9 mouse cellular contexts compared by ENCODE assay signal in the genomic region with DNA sequence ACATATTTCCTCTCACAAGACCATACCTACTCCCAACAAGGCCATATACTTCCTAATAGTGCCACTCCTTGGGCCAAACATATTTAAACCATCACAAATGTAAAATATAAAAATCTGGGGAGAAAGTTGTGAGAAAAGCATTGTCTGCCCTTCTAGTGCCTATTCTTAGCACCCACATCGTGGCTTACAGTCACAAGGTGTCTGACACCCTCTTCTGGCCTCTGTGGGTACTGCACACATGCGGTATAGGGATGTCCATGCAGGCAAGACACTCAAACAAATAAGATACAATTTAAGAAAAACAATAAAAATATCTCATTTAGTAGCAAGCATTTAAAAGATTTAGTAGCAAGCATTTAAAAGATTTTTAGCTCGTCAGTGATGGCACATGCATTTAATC. TPM values are rescaled to one million over a fixed set of nuclear protein-coding genes. Genes with fewer than 3 reads are reported as not detected.
DNase-seq lines count a peak whose midpoint lies in the region; ATAC-seq and TF ChIP-seq lines count a peak whose summit lies in the region.
"Had no signal": no experiment of that assay in that cellular context is flagged by ENCODE, and none has a peak within 500 bp of the region (broad histone marks: within the 10 kb centered on the region; RNA-seq: fewer than 3 reads in every experiment).

No protein-coding gene starts in this region.

- DNase-seq in kidney, adult 18-20 months, result peak; percentile 88
- peak; percentile 74 for DNase-seq in brain, embryonic 14.5 days (ENCODE audit: low read depth)
- DNase-seq in heart, postnatal 4 days, result peak; percentile 93
- peak; percentile 65 to 80 for DNase-seq in left cerebral cortex, postnatal 10 days (ENCODE audit: extremely low spot score in 1 of 2, low spot score in 2 of 2)
- peak; percentile 77 for DNase-seq in midbrain, postnatal 0 days (ENCODE audit: low spot score)
- DNase-seq in spleen, postnatal 4 days (ENCODE audit: low spot score in 2 of 2), result peak; percentile 82 to 93

- 49% methylated on average over 3 of the region's 3 CpGs for WGBS in kidney, embryonic 16.5 days
- 51% methylated on average over 3 of the region's 3 CpGs for WGBS in midbrain, postnatal 0 days

- H3K9ac ChIP-seq in kidney, embryonic 16.5 days (replicated peaks; ENCODE audit: low read length), result no peak overlapping the region
- H3K9ac ChIP-seq in midbrain, postnatal 0 days (replicated peaks; ENCODE audit: low read length, poor library complexity, severe bottlenecking), result no peak overlapping the region
- H3K9ac ChIP-seq: embryonic facial prominence, embryonic 13.5 days had no signal

- intact Hi-C loops in left cerebral cortex, postnatal 10 days (cut with DNase I), result loop anchor here (5.0 kb wide), 1 partner anchor 57 kb away; no protein-coding TSS in a partner anchor

- peak; percentile 75; the same call in 1 of the 2 replicates for TF ChIP-seq CTCF in brain, embryonic 14.5 days (IDR thresholded peaks at IDR 0.05; ENCODE audit: borderline replicate concordance, extremely low read depth, insufficient read depth, insufficient read length)
- TF ChIP-seq CTCF in midbrain, postnatal 0 days (IDR thresholded peaks at IDR 0.05), result peak; percentile 85

- H3K27ac ChIP-seq in kidney, embryonic 16.5 days (ENCODE audit: low read length), result no peak overlapping the region
- no peak overlapping the region for H3K27ac ChIP-seq in midbrain, postnatal 0 days (ENCODE audit: low read depth, low read length)
- H3K27ac ChIP-seq: embryonic facial prominence, embryonic 13.5 days had no signal

- ATAC-seq in kidney, embryonic 16.5 days (ENCODE audit: low FRiP score, low TSS enrichment), result no peak
- peak; percentile 90 for ATAC-seq in erythroid progenitor cell, adult 5-6 weeks (replicated peaks; ENCODE audit: low FRiP score, poor library complexity, severe bottlenecking)
- no peak for ATAC-seq in midbrain, postnatal 0 days (ENCODE audit: low FRiP score)

- H3K36me3 ChIP-seq in kidney, embryonic 16.5 days (ENCODE audit: insufficient read depth, low read length), result peaks cover 46% of the 10 kb centered on the region
- peaks cover 17% of the 10 kb centered on the region for H3K36me3 ChIP-seq in midbrain, postnatal 0 days (ENCODE audit: insufficient read depth, low read length)

- no peaks in the 10 kb centered on the region for H3K27me3 ChIP-seq in kidney, embryonic 16.5 days (ENCODE audit: insufficient read depth, low read length)
- H3K27me3 ChIP-seq in midbrain, postnatal 0 days (ENCODE audit: insufficient read depth, low read length), result no peaks in the 10 kb centered on the region
- H3K27me3 ChIP-seq: embryonic facial prominence, embryonic 13.5 days had no signal

- H3K4me1 ChIP-seq in kidney, embryonic 16.5 days (ENCODE audit: insufficient read depth, low read length), result no peaks in the 10 kb centered on the region
- H3K4me1 ChIP-seq in midbrain, postnatal 0 days (ENCODE audit: insufficient read depth, low read length), result no peaks in the 10 kb centered on the region
- H3K4me1 ChIP-seq: embryonic facial prominence, embryonic 13.5 days had no signal

- no peaks in the 10 kb centered on the region for H3K9me3 ChIP-seq in kidney, embryonic 16.5 days (ENCODE audit: low read length)
- H3K9me3 ChIP-seq in midbrain, postnatal 0 days (ENCODE audit: low read length), result no peaks in the 10 kb centered on the region
- H3K9me3 ChIP-seq: embryonic facial prominence, embryonic 13.5 days had no signal

- no peak overlapping the region for H3K4me3 ChIP-seq in kidney, embryonic 16.5 days (ENCODE audit: low read length)
- H3K4me3 ChIP-seq in midbrain, postnatal 0 days (ENCODE audit: low read depth, low read length), result no peak overlapping the region
- H3K4me3 ChIP-seq: embryonic facial prominence, embryonic 13.5 days had no signal

- no peak overlapping the region for H3K4me2 ChIP-seq in kidney, embryonic 16.5 days (replicated peaks; ENCODE audit: low read depth, low read length)
- no peak overlapping the region for H3K4me2 ChIP-seq in midbrain, postnatal 0 days (ENCODE audit: low read depth, low read length, poor library complexity, severe bottlenecking)
- H3K4me2 ChIP-seq: embryonic facial prominence, embryonic 13.5 days had no signal

- no peak for TF ChIP-seq POLR2A in brain, embryonic 14.5 days (IDR thresholded peaks at IDR 0.05; ENCODE audit: borderline replicate concordance, extremely low read depth, insufficient read depth, insufficient read length, poor library complexity, severe bottlenecking)

RNA-seq across cellular contexts. Expression of gene Itgb1, which starts 23.8 kb away (rescaled TPM):
- 288 and 305 TPM in 2 replicates for polyA plus RNA-seq in kidney, embryonic 16.5 days (2015; fragmentation: Nextera tagmentation; extraction: Ambion mirVana)
- 58.8 and 74.0 TPM in 2 replicates for polyA plus RNA-seq in brain, embryonic 14.5 days (2012; rRNA removed)
- total RNA-seq in erythroid progenitor cell, adult 5-6 weeks (2015; ENCODE audit: low replicate concordance), result 81.3 and 84.0 TPM in 2 replicates
- 111 and 145 TPM in 2 replicates for total RNA-seq in erythroid progenitor cell, adult 5-6 weeks (2017; ENCODE audit: low replicate concordance)
- total RNA-seq in heart, postnatal 4 days (2021), result 100 to 1,000 TPM; 645 to 673 TPM
- total RNA-seq in left cerebral cortex, postnatal 10 days (2021), result 10 to 100 TPM; 78.7 to 79.5 TPM
- total RNA-seq in midbrain, postnatal 0 days (2014; rRNA removed), result 56.1 and 71.8 TPM in 2 replicates
- 57.6 and 59.7 TPM in 2 replicates for polyA plus RNA-seq in midbrain, postnatal 0 days (2015; fragmentation: Nextera tagmentation; extraction: Ambion mirVana)
